Mouse (Mus musculus) small intestine, adult 2 months (tissue): ENCODE results near the gene Klf12. TPM values are rescaled to one million over a fixed set of nuclear protein-coding genes. Genes with fewer than 3 reads are reported as not detected.
A peak's percentile ranks its signal among the peaks of the same experiment; 100 is the strongest.

Experiments
- H3K27ac ChIP-seq: fragments of 200-500 bp; 2 replicates; pipeline ENCODE4 v1.5.1; 2012; ENCODE audit warnings: low read depth, low read length, control low read depth, inconsistent platforms; ENCODE audit not compliant: insufficient read depth
- H3K27me3 ChIP-seq: fragments of 200-500 bp; 2 replicates; pipeline ENCODE4 v1.6.1; 2012; ENCODE audit warnings: mild to moderate bottlenecking, moderate library complexity, low read length, inconsistent platforms; ENCODE audit not compliant: control insufficient read depth, insufficient read depth
- H3K36me3 ChIP-seq: fragments of 200-500 bp; 2 replicates; pipeline ENCODE4 v1.6.1; 2012; ENCODE audit warnings: mild to moderate bottlenecking, low read length, control low read depth, inconsistent platforms; ENCODE audit not compliant: control insufficient read depth, insufficient read depth
- H3K4me1 ChIP-seq: fragments of 200-500 bp; 2 replicates; pipeline ENCODE4 v1.6.1; 2012; ENCODE audit warnings: low read length, inconsistent platforms, mixed read lengths; ENCODE audit not compliant: control insufficient read depth, insufficient read depth, insufficient read length
- H3K4me3 ChIP-seq: fragments of 200-500 bp; 2 replicates; pipeline ENCODE4 v1.5.1; 2012; ENCODE audit warnings: low read depth, mild to moderate bottlenecking, control low read depth, inconsistent platforms, low read length, moderate library complexity
- CTCF ChIP-seq: fragments of 200-500 bp; IDR thresholded peaks from 2 replicates; pipeline ENCODE4 v1.5.1; 2012; ENCODE audit warnings: low read depth, mild to moderate bottlenecking, control low read depth, inconsistent platforms, low read length, moderate library complexity, mixed read lengths; ENCODE audit not compliant: insufficient replicate concordance, insufficient read length; ENCODE audit errors: extremely low read depth
- POLR2A ChIP-seq: fragments of 200-500 bp; IDR thresholded peaks from 2 replicates; pipeline ENCODE4 v1.6.1; 2012; ENCODE audit warnings: low read depth, mild to moderate bottlenecking, control low read depth, inconsistent platforms, low read length, moderate library complexity
- WGBS: fragments of 180-500 bp; shearing (Covaris S2); methylation state at CpG from one replicate; pipeline ENCODE4 v1.1.7; 2018; 5-methylcytosine and 5-hydroxymethylcytosine counted together
- polyA plus RNA-seq: library from polyadenylated mRNA; depleted of rRNA; stranded (reverse); fragments of >200 nt; gene quantifications from 2 replicates; pipeline ENCODE4 v1.2.3, GENCODE M21; 2012

Gene Klf12
- polyA plus RNA-seq, 1 experiment: 1.1 TPM

DNA sequence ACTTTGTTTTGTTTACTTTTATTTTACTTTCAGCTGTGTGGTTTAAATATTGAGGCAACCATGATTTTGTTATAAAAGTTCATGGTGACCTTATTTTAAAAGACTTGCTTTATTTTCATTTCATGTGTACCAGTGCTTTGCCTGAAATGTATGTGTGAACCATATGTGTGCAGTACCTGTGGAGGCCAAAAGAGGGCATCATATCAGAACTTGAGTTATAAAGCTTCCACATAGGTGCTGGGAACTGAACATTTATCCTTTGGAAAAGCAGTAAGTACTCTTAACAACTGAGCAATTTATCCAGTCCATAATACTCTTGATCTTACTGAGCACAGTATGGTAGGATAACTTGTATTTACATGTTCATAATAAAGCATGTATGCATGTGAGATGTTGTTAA lies 239.0 kb downstream of the Klf12 start:
- TF ChIP-seq POLR2A (no peak), CTCF (no peak)
- Histone ChIP-seq H3K36me3 (no peaks in the 10 kb centered on the region), H3K4me1 (no peaks in the 10 kb centered on the region), H3K27me3 (no peaks in the 10 kb centered on the region), H3K27ac (no peak overlapping the region), H3K4me3 (no peak overlapping the region)

DNA sequence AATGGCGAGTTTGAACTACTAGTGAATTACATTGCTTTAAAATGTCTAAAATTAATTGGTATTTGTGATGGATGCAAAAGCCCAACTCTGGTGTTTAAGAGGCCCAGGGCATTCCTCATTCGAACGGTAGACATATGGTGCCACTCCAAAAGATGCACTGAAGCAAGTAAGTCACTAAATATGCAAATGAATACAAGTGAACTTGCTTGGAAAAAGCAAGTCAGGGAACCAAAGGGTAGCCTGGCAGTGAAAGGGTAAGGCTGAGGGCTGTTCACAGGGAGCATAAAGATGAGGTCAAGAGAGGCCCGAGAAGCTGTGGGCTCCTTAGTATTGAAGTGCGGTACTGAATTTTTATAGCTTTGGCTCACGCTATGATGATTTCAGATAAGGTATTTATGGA lies 242.7 kb downstream of the Klf12 start:
- WGBS: 62% methylated on average over 6 of the region's 6 CpGs
- Histone ChIP-seq H3K4me3 (no peak overlapping the region), H3K27me3 (no peaks in the 10 kb centered on the region), H3K27ac (no peak overlapping the region), H3K4me1 (no peaks in the 10 kb centered on the region), H3K36me3 (no peaks in the 10 kb centered on the region)
- TF ChIP-seq POLR2A: no peak
- TF ChIP-seq CTCF: no peak

GRCm38 (mm10) chr14:100026671-100027070 lies 257.8 kb downstream of the Klf12 start:
- WGBS: 66% methylated on average over 6 of the region's 6 CpGs
- TF ChIP-seq POLR2A: no peak
- TF ChIP-seq CTCF: no peak

GRCm38 (mm10) chr14:100017219-100017618 lies 267.3 kb downstream of the Klf12 start:
- Histone ChIP-seq H3K36me3 (no peaks in the 10 kb centered on the region), H3K4me1 (no peaks in the 10 kb centered on the region), H3K4me3 (no peak overlapping the region), H3K27me3 (no peaks in the 10 kb centered on the region), H3K27ac (no peak overlapping the region)
- 83% methylated on average over 2 of the region's 2 CpGs for WGBS
- TF ChIP-seq CTCF: no peak
- TF ChIP-seq POLR2A: no peak

More at GRCm38 (mm10) chr14:100026671-100027070, 257.8 kb downstream of the Klf12 start:
- no peak overlapping the region for H3K27ac ChIP-seq
- no peak overlapping the region for H3K4me3 ChIP-seq
- H3K4me1 ChIP-seq: no peaks in the 10 kb centered on the region
- no peaks in the 10 kb centered on the region for H3K27me3 ChIP-seq
- no peaks in the 10 kb centered on the region for H3K36me3 ChIP-seq

DNA sequence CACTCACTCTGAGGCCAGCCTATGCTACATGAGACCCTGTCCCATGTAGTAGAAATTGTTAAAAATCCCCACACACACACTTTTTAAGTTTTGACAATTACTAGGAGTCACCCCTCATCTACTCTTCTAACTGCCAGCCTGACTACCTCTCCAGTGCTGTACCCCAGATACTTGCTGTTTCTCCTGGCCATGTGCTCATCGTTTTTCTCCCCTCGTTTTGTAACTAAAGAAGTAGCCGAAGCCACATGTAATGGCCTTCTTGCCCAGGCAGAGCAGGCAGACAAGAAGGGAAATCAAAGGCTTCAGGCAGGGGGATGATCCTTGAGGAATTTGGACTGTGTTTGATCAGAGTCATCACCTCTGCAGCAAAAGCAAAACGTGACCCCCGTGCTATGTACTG lies 274.0 kb downstream of the Klf12 start:
- WGBS: 71% methylated on average over 5 of the region's 5 CpGs

GRCm38 (mm10) chr14:100009790-100010382 lies 274.6 kb downstream of the Klf12 start:
- no peaks in the 10 kb centered on the region for H3K27me3 ChIP-seq
- WGBS: 40% methylated on average over 4 of the region's 4 CpGs
- TF ChIP-seq CTCF: peak; percentile 32; the same call in 1 of the 2 replicates
- TF ChIP-seq POLR2A: no peak
- no peaks in the 10 kb centered on the region for H3K36me3 ChIP-seq
- H3K27ac ChIP-seq: no peak overlapping the region
- H3K4me1 ChIP-seq: no peaks in the 10 kb centered on the region
- no peak overlapping the region for H3K4me3 ChIP-seq

More for the DNA sequence above, 274.0 kb downstream of the Klf12 start:
- Histone ChIP-seq H3K36me3 (no peaks in the 10 kb centered on the region), H3K4me3 (no peak overlapping the region), H3K27ac (no peak overlapping the region), H3K4me1 (no peaks in the 10 kb centered on the region), H3K27me3 (no peaks in the 10 kb centered on the region)
- TF ChIP-seq CTCF (no peak), POLR2A (no peak)

DNA sequence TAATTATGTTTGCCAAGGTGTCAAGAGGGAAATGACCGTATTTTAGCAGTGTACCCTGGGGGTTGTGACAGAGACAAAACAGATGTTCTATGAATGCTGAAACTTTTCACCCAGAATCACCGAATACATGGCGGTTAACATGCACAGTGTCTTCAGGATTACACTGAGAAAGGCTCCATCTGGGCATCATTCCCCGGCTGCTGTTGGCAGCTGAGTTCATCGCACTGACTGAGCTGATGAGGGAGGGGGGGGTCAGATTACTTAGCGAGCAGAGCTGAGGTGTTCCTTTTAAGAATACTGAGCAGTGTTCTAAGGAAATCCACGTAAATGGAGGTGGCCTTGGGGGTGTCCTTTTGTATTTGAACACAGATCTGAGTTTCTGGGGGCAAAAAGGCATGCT lies 301.0 kb downstream of the Klf12 start:
- Histone ChIP-seq H3K27me3 (no peaks in the 10 kb centered on the region), H3K4me1 (no peaks in the 10 kb centered on the region), H3K27ac (no peak overlapping the region), H3K4me3 (no peak overlapping the region), H3K36me3 (no peaks in the 10 kb centered on the region)
- 73% methylated on average over 7 of the region's 7 CpGs for WGBS
- TF ChIP-seq POLR2A (no peak), CTCF (no peak)
